Mouse (Mus musculus): Measurements from ENCODE around the gene Mien1. TPM values are rescaled to one million over a fixed set of nuclear protein-coding genes. Genes with fewer than 3 reads are reported as not detected.

The Mien1 gene
- polyA plus RNA-seq, 1 experiment, result 33.9 TPM

DNA sequence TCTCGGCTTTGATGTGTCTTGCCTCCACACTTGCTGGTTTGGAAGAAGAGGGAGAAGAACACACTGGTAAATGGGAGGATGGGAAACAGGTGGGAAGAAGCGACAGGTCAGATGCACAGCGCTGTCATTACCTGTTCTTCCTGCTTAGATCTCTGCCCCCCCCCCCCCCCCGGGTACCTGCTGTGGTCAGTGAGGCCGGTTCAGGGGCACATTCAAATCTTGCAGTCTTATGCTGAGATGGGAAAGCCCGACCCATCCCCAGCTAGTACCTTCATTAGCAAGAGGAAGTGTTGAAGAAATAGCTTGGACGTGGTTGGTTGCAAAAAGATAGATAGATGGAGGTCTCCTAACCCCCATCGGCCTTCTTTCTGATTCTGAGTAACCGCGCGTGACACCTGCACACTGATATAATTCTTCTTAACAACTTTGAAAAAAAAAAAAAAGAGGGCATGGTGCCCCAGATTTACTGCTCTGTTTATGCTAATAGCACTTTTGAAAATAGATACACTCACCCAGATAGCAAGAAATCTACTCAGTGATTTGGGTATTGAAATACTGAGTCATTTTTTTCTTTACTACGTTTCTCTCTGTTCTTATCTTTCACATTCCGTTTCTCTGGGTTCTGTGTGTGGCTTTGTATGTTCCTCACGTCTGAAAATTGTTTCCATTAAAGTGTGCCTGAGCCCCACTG, 38.4 kb upstream of the Mien1 start:
- TF ChIP-seq CTCF (IDR thresholded peaks at IDR 0.05; ENCODE audit: control insufficient read depth, insufficient read depth, low read length), result no peak
- no peak for TF ChIP-seq POLR2A (IDR thresholded peaks at IDR 0.05; ENCODE audit: borderline replicate concordance, control insufficient read depth, low read depth, low read length)
- Histone ChIP-seq H3K4me3 (replicated peaks; ENCODE audit: control insufficient read depth, low read depth, low read length) (no peak overlapping the region), H3K27ac (ENCODE audit: control insufficient read depth, insufficient read depth, low read depth, low read length, poor library complexity) (peak overlapping the region; percentile 23; the same call in 1 of the 2 replicates), H3K4me1 (ENCODE audit: control insufficient read depth, insufficient read depth, low read length) (peaks cover 4% of the 10 kb centered on the region)
- WGBS, result 45% methylated on average over 14 of the region's 14 CpGs

DNA sequence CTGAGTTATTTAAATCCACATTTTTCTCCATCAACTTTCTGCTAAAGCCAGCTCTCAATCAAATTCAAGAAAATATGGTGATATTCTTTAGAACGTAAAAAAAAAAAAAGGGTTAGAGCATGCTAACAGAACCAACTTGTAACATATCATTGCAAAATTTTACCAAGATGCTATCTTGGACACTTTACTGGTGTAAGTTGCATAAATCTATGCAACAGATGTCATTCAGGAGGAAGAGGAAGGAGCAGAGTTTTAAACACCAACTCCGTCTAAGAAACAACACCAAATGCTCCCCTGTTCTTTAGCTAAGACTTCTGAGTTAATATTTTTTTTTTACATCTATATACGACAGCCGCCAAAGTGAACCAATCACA, 37.6 kb upstream of the Mien1 start:
- no peak overlapping the region for H3K4me3 ChIP-seq (replicated peaks; ENCODE audit: control insufficient read depth, low read depth, low read length)
- H3K27ac ChIP-seq (ENCODE audit: control insufficient read depth, insufficient read depth, low read depth, low read length, poor library complexity), result no peak overlapping the region; the same call in 1 of the 2 replicates
- WGBS, result 44% methylated on average over 4 of the region's 4 CpGs
- TF ChIP-seq CTCF (IDR thresholded peaks at IDR 0.05; ENCODE audit: control insufficient read depth, insufficient read depth, low read length) (no peak), POLR2A (IDR thresholded peaks at IDR 0.05; ENCODE audit: borderline replicate concordance, control insufficient read depth, low read depth, low read length) (no peak)
- H3K4me1 ChIP-seq (ENCODE audit: control insufficient read depth, insufficient read depth, low read length), result peaks cover 2% of the 10 kb centered on the region

DNA sequence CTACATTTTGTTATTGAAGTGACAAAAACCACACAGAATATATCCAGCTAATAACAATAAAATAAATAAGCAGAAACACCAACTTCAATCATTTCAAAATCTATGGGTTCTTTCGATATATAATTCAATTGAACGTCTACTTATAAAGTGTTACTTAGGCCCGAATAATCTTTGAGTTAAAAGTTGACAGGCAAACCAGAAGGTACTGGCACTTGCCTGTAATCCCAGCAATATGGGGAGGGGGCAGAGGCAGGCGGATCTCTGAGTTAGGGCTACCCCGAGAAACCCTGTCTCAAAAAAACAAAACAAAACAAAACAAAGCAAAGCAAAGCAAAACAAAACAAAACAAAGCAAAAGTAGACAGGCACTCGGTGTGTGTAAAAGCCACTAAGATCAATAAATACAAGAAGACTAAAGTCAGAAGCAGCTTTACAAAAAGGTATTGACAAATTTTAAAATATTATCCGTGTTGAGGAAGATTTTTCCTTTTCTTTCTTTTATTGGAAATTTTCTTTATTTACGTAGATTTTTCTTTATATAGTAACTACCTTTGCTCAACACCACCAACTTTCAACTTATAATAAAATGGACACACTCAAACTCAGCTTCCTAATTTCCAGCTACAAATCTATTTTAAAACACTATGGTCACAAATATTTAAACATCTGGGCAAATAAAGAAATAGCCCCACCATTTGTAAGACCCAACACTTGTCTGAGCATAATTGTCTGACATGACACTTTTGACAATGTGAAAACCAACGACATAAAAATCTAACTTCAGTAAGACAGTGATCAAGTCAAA, 37.0 kb upstream of the Mien1 start:
- Histone ChIP-seq H3K4me3 (replicated peaks; ENCODE audit: control insufficient read depth, low read depth, low read length) (no peak overlapping the region), H3K4me1 (ENCODE audit: control insufficient read depth, insufficient read depth, low read length) (peaks cover 5% of the 10 kb centered on the region), H3K27ac (ENCODE audit: control insufficient read depth, insufficient read depth, low read depth, low read length, poor library complexity) (no peak overlapping the region)
- TF ChIP-seq CTCF (IDR thresholded peaks at IDR 0.05; ENCODE audit: control insufficient read depth, insufficient read depth, low read length), result no peak
- TF ChIP-seq POLR2A (IDR thresholded peaks at IDR 0.05; ENCODE audit: borderline replicate concordance, control insufficient read depth, low read depth, low read length), result no peak
- 74% methylated on average over 9 of the region's 9 CpGs for WGBS

DNA sequence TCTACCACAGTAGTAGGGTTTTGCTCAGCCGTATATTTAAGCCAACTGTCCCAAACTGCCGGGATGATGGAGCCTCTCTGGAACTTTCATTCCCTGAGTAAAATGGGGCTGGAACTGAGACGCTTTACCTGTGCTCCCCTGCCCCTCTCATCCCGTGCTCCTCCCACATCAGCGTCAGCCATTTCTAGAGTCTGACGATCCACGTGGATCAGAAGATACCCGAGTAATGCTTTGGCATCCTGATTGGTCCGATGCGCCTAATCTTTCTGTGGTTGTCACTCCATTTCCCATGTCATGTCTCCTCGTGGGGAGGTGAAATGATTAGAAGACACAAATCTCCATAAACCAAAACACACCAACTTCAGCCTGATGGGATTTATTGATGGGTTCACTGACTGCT, 36.2 kb upstream of the Mien1 start:
- peaks cover 6% of the 10 kb centered on the region for H3K4me1 ChIP-seq (ENCODE audit: control insufficient read depth, insufficient read depth, low read length)

DNA sequence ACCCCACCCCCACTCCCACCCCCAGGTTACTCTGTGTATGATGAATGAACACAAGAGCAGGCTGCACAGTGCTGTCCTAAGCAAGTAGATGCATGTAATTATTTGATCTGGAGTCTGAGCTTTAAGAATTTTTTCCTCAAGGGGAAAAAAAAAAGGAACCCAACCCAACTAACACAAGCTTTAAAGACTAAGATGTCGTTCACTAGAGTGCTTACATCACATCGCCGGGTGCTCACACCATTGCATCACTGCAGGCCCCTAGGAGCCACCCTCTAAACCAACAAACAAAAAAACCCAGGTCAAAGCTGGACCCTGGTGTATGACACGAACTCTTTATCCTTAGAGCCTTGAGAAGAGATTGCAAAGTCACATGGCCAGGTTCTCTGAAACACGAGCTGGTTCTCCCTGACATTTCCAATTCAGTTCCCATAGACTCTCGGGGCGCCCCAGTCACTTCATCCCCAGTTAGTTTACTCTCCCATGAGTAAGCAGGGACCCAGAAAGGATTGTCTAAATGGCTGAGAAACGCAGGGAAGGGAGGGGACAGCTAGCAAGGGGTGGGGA, 35.2 kb upstream of the Mien1 start:
- Histone ChIP-seq H3K4me3 (replicated peaks; ENCODE audit: control insufficient read depth, low read depth, low read length) (no peak overlapping the region), H3K4me1 (ENCODE audit: control insufficient read depth, insufficient read depth, low read length) (peaks cover 8% of the 10 kb centered on the region), H3K27ac (ENCODE audit: control insufficient read depth, insufficient read depth, low read depth, low read length, poor library complexity) (no peak overlapping the region)
- WGBS, result 43% methylated on average over 8 of the region's 8 CpGs
- TF ChIP-seq CTCF (IDR thresholded peaks at IDR 0.05; ENCODE audit: control insufficient read depth, insufficient read depth, low read length), result no peak

More for the DNA sequence above, 36.2 kb upstream of the Mien1 start:
- WGBS, result 84% methylated on average over 11 of the region's 11 CpGs
- Histone ChIP-seq H3K27ac (ENCODE audit: control insufficient read depth, insufficient read depth, low read depth, low read length, poor library complexity) (no peak overlapping the region), H3K4me3 (replicated peaks; ENCODE audit: control insufficient read depth, low read depth, low read length) (no peak overlapping the region)
- TF ChIP-seq CTCF (IDR thresholded peaks at IDR 0.05; ENCODE audit: control insufficient read depth, insufficient read depth, low read length) (no peak), POLR2A (IDR thresholded peaks at IDR 0.05; ENCODE audit: borderline replicate concordance, control insufficient read depth, low read depth, low read length) (no peak)

DNA sequence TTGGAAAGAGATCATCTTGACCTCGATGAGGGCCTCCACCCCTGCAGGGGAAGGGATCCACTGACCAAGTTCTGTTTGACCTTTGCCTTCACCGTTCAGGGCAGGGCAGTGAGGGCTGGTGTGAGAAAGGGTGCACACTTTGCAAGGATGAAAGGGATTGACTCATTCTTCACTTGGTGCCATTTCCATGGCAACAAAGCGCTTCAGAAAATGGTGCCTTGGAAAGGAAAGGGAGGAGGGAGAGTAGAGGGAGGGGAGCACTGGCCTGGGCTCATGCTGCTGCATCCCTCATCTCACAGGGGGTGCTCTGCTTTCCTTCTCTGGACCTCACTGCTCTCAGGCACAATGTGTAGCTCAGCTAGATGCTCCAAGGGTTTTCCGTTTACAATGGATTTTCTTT, 33.9 kb upstream of the Mien1 start:
- 71% methylated on average over 4 of the region's 4 CpGs for WGBS
- no peak for TF ChIP-seq POLR2A (IDR thresholded peaks at IDR 0.05; ENCODE audit: borderline replicate concordance, control insufficient read depth, low read depth, low read length)
- no peak for TF ChIP-seq CTCF (IDR thresholded peaks at IDR 0.05; ENCODE audit: control insufficient read depth, insufficient read depth, low read length)
- Histone ChIP-seq H3K4me3 (replicated peaks; ENCODE audit: control insufficient read depth, low read depth, low read length) (no peak overlapping the region), H3K27ac (ENCODE audit: control insufficient read depth, insufficient read depth, low read depth, low read length, poor library complexity) (0 out of 2 replicates have a peak overlapping the region, but pooled peaks have one; percentile 4), H3K4me1 (ENCODE audit: control insufficient read depth, insufficient read depth, low read length) (peaks cover 8% of the 10 kb centered on the region)

DNA sequence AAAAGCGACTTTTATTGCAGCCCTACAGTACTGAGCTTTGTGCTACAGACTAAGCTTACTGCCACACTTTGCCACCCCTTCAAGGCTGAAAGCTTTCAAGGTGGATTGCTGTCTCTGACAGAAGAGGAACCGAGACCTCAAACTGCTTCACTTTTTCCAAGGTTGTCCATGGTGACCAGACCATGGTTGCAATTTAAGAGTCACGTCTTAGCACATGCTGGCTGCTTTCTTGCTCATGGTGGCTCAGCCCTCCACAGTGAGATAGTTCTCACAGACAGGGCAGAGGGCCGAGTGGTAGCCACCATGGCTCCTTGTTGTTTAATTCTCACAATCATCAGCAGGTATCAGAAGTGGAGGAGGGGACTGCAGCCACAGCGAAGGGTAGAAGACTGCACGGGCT, 32.0 kb upstream of the Mien1 start:
- Histone ChIP-seq H3K4me3 (replicated peaks; ENCODE audit: control insufficient read depth, low read depth, low read length) (no peak overlapping the region), H3K27ac (ENCODE audit: control insufficient read depth, insufficient read depth, low read depth, low read length, poor library complexity) (peak overlapping the region; percentile 77), H3K4me1 (ENCODE audit: control insufficient read depth, insufficient read depth, low read length) (peaks cover 8% of the 10 kb centered on the region)
- TF ChIP-seq CTCF (IDR thresholded peaks at IDR 0.05; ENCODE audit: control insufficient read depth, insufficient read depth, low read length), result no peak
- TF ChIP-seq POLR2A (IDR thresholded peaks at IDR 0.05; ENCODE audit: borderline replicate concordance, control insufficient read depth, low read depth, low read length), result no peak
- whole genome bisulfite sequencing, result 50% methylated on average over 6 of the region's 6 CpGs

Data from bone marrow, adult 2 months (tissue).